Mouse (Mus musculus): ENCODE data around the gene Xpa.
A peak's percentile ranks its signal among the peaks of the same experiment; 100 is the strongest.

Xpa gene

DNA sequence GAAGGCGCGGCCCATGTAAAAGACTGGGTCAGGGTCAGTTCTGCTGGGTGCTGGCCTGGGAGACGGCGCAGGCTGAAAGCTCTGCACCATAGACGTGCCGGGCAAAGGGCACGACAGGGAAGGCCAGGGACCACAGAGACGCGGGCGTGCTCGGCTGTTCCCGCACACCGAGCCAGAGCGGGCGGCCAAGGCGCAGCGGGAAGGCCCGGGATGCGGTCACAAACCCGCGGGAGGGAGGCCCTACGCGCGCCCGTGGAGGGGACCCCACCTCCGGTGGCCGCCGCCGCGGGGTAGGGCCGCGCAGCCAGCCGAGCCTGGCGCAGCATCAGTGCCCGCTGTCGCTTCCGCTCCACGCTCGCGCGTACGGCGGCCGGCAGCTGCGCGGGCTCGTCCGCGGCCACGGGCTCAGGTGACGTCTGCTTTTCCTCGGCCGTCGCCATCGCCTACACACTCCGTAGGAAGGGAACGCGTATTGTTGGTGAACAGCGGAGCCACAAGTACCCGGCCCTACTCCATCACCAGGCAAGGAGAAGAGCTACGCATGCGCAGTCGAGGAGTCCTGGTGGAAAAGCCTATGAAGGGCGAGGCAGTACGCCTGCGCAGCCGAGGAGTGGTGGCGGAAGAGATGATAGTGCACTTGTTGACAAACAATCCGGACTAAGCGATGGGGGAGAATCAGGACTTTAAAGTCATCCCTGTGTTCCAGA is at the start of gene Xpa:
Xpa (minus strand) TSS at position 531 of the 707 bp plus-strand sequence.
- peak; percentile 99 for DNase-seq (ENCODE audit: low read depth, low spot score)

DNA sequence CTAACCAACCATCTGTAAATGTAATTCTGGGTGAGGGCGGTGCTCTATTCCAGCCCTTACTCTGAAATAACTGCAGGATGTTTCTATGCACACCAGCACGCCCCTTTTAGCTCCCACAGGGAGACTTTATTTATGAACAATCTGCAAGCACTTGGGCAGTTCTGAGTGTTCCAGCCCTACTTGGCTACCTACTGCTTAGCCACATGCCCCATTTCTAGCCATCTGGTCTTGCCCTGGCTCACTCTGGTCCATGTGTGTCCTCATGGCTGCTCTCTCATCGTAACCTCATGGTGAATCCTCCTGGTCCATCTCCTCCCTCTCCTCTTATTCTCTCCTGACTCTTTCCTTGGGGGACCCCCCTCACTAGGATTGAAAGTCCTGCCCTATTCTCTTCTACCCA is 39.8 kb upstream of the Xpa start:
- DNase-seq (ENCODE audit: low read depth, low spot score) = peak; percentile 95

DNA sequence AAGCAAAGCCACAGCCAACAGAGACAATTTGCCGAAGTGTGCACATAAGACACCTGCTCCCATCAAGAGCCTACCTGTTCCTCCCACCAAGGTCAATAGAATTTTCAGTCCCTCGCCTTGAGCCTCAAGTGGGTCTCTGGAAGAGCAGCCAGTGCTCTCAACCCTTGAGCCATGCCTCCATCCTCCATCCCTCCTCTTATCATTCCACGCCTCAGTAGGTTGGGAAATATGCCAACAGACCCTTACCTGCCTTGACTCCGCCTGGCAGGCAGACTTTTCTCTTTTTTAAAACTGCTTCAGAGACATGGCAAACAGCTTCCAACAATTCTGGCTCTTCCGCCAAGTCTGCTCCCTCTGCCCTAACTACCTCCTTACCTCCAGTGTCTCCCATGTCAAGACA is 38.6 kb upstream of the Xpa start:
- no peak for DNase-seq (ENCODE audit: low read depth, low spot score)

DNA sequence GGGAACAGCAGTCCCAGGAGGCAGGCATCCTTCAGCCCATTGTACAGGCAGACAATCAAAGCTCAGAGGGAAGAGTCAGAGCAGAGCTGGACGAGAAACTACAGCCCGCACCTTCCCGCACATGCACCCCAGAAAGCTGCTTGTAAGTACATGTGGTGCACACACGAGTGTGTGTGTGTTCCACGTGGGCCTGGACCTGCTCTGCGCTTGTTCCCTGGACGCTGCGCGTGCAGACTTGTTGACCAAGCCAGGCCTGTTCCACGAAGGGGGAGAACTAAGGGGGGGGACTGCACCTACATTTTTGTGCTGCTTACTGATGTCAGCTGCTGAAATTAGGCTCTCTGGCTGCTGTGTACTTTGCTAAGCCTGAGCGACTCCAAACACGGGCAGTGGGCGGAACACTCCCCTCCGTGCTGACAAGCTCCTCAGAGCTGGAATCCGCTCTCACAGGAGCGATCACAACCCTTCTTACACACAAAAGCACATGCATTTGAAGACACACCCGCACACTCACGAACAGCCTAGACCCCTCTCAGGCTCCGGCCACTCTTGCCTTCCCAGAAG is 30.9 kb upstream of the Xpa start:
- DNase-seq (ENCODE audit: low read depth, low spot score) = peak; percentile 46

DNA sequence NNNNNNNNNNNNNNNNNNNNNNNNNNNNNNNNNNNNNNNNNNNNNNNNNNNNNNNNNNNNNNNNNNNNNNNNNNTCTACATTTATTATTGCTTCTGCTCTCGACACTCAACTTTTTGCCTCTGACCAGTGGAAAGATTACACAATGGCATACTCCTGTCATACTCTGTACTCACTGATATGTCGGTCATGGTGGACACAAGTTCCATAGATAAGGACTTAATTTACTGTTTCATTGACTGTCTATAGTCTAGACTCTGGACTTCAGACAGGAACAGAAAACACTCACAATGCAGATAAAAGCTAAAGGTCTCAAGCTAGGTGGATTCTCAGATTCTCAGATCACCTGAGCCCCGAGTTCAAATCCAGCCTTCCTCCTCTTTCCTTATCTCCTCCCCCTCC is 25.0 kb upstream of the Xpa start:
- no peak for DNase-seq (ENCODE audit: low read depth, low spot score)

DNA sequence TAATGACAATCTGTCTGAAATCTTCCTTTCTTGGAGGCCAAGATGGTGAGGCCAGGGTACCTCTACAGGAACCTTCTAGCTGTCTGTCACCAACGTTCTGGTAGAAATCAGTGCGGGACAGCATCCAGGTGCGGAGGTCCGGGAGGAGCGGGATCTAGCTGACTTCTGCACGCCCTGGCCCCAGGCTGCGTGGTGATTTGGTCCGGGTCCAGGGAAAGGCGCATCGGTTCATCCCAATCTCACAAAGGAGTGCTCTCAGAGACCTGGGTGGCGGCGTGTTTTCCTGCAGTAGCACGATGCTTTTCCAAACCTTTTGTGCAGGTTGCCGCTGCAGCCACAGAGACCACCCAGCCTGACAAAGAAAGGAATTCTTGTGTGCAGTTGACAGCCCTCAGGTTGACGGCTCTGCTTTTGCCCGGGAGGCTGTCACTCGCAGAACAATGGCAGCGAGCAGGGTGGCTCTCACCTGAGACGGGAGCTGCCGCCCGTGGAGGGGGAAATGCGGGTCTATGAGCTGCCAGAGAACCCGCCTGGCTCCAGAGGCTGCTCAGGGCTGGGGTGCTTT is 6.5 kb upstream of the Xpa start:
- peak; percentile 31 for DNase-seq (ENCODE audit: low read depth, low spot score)

DNA sequence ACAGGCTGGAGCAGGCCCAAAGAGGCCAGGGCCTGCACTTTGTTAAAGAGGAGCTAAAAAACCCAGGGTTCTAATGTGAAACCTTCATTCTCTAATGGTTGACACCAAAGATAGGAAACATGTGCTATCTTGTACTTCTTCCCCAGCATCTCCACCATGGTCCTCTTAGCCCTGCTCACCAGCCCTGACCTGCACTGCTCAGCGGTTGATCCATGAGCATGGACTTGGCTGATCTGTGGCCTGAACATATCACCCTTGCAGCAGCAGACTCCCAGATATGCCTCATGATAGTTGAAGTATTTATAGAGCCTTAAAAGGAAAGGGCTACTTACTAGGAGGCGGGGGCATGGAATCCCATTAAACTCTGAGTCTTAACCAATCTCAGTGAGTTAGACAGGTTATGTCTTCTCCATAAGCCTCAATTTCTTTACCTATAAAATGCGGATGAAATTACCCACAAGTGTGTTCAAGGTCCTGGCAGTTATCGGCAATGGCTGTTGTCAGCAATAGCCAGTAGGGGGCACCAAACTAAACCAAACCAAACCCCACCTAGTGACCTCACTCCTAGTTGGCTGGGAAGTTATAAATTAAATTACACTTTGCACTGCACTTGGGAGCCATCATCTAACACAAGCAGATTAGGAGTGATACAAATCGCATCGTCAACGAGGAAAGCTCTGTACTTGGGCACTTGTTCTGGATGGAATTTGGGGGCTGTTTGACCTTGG is 5.9 kb upstream of the Xpa start:
- DNase-seq (ENCODE audit: low read depth, low spot score) = peak; percentile 91

DNA sequence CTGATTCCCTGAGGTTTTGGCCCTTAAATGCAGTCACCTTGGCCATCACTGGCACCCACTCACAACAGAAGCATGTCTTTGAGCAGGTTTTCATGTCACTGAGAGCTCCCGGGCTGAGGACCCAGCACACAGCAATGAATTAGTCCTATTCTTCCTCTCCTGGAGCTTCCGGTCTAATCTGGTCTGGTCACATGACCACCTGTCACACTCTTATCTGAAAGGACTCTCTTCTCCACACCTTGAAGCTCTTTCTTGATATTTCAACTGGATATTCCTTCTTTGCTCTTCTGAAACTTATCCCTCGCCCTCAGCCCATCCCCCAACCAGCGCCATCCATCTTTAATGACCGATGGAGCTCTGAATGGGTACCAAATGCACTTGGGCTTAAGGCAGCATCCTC is 2.0 kb upstream of the Xpa start:
- no peak for DNase-seq (ENCODE audit: low read depth, low spot score)

DNA sequence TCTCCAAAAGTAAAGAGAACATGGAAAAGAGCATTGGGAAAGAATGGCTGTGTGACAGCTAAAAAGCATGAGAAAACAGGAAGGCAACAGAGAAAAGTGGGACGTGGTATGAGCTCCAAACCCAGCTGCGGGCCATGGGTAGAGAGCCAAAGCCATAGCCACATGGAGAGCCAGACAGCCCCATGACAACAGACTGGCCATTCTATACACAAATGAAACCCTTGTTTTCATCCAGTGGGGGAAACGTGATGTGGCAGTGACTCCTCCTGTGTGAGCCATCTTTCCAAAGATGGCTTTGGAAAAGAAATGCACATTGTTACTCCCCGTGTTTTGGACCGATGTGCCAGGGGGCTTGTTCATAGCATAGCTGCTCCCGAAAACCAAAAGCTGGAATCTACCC is 402 bp upstream of the Xpa start:
- DNase-seq (ENCODE audit: low read depth, low spot score) = peak; percentile 88

DNA sequence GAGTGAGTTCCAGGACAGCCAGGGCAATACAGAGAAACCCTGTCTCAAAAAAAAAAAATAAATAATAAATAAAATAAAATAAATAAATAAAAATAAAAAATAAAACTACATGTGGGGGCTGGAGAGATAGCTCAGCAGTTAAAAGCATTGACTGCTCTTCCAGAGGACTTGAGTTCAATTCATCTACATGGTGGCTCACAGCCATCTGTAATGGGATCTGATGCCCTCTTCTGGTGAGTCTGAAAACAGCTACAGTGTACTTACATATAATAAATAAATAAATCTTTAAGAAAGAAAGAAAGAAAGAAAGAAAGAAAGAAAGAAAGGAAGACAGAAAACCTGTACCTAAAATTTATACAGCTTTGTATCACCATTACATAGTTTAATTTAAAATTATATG is 4.1 kb downstream of the Xpa start:
- DNase-seq (ENCODE audit: low read depth, low spot score) = peak; percentile 46

DNA sequence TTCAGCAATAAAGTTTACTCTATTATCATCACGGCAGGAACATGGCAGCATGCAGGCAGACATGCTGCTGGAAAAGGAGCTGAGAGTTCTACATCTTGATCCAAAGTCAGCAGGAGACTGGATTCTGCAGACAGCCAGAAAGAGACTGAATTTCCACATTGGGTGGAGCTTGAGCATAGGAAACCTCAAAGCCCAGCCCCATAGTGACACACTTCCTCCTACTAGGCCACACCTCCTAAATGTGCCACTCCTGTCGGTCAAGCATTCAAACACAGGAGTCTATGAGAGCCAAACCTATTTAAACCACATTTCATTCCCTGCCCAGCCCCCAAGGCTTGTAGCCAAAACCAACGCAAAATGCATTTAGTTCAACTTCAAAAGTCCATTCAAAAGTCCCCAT is 9.6 kb downstream of the Xpa start:
- peak; percentile 31 for DNase-seq (ENCODE audit: low read depth, low spot score)

DNA sequence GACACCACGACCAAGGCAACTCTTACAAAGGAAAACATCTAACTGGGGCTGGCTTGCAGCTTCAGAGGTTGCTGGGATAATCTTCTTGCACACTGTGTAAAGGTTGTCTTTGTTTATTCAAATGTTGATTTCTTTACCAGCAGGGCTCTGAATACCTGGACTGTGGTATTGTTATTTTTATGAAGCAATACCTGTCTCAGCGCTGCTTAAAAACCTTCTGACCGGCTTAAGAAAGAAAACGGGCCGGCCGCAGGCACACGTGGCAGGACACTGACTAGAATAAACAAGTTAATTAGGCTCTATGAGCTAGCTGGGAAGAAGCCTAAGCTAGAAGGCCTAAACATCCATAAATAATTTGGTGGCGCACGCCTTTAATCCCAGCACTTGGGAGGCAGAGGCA is 10.2 kb downstream of the Xpa start:
- DNase-seq (ENCODE audit: low read depth, low spot score) = no peak

DNA sequence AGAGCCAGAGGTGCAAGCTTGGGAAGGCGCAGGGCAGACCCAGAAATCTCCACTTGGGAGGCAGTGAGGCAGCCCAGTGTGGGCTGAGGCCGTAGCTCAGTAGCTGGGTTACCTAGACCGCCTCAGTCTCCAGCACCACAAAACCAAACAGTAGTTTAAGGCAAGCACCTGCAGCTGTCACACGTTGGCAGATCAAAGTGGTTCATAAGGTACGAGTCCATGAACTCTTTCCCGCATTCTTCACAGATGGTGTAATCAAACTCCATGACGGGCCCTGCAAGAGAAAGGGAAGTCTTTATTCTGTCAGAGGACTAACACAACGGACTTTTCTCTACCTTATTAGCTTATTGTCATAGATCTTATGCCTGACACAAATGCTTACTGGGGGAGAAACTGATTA is 10.7 kb downstream of the Xpa start:
- DNase-seq (ENCODE audit: low read depth, low spot score) = no peak

DNA sequence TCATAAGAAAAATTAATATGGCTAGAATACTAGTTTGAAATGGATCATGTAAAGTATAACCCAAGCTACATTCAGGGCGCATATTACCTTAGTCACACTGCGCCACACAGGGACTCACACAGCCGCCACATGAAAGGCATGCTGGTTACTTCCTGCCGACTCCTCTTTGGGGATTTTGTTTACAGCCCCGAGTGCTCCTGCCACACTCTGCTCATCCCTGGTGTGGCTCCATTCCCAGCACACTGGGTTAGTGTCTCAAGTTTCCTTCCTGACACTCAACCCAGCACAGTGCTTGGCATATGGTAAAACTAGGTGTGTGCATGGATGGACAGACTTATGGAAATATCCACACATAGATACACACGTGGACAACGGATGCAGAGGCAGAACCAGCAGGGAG is 13.9 kb downstream of the Xpa start:
- no peak for DNase-seq (ENCODE audit: low read depth, low spot score)

DNA sequence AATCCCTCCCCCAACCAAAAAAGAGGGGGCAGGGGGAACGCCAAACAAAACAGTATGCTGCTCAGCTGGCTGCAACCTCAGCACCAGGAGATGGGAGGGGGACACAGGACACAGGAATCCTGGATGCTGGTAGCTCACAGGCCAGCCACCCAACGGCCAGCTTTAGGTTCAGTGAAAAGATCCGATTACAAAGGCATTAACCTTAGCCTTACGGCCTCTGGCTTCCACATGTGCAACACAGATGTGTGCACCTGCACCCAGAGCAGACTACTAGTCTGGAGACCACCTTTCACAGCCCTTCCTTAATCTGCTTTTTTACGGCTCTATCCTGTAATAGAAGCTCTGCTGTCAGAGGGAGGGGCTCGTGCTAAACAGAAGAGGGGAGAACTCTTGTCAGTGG is 14.9 kb downstream of the Xpa start:
- no peak for DNase-seq (ENCODE audit: low read depth, low spot score)

DNA sequence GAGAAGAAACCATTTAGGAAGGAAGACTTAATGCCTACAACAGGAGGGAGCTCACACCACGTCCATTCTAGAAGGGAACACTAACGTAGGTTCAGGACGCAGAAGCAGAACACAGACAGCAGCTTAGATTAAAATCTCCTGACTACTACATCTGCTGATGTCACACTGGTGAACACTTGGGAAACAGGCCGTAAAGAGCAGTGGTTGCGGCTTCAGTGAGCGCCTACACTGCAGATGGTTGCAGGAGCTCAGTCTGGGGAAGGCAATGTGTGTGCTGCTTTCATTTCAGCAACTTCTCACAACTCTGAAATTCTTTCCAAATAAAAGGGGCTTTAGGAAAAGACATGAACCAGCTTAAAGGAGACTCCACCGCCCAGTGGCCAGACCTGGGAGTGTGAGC is 18.6 kb downstream of the Xpa start:
- peak; percentile 52 for DNase-seq (ENCODE audit: low read depth, low spot score)

DNA sequence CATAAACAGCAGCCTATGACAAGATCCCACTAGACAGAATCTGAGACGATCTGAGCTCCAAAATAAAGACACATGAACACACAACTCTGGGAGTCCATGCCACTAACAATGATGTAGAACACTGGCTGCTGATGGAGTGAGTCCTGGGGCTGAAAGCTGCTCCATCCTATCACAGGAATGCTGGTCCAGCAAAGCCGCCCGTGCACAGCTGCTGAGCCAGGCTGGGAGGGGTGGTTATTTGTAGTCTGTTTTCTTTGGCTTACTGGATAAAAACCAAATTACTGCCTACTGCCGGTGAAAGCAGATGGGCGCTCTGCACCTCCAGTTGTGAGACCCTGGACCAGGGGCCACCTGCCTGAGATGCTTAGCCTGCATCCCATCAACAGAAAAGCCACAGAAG is 19.1 kb downstream of the Xpa start:
- DNase-seq (ENCODE audit: low read depth, low spot score) = peak; percentile 45

DNA sequence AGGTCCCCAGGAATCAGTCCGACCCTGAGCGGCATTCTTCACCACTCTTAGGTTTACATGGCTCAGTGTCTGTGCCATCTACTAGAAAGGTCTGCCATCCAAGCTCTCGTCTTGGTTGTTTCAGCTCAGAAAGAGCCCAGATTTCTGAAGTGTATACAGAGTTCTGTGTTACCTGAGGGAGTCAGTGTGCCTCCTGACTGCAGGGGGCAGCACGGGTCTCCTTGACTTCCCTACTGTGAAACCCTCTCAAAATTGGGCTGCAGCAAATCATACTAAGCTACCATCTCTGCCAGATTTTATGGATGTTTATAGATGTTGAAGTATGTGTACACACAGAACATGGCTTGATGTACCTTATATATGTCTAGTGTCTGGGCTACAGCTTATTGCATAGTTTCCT is 19.8 kb downstream of the Xpa start:
- DNase-seq (ENCODE audit: low read depth, low spot score) = peak; percentile 19

DNA sequence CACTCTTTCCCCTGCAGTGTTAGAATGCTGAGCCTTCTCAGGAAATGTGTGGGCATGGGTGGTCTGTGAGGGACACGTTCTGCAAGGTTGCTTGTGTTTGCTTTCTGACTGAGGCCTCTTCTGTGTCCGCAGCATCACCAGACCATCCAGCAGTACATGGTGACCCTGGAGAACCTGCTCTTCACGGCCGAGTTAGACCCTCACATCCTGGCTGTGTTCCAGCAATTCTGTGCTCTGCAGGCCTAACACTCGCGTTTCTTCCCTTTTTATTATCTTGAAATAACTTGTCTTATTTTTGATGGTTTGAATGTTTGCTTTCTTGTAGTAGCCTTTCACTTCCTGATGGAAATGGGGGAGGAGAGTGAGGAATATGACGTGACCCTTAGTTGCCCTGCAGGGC is 24.4 kb downstream of the Xpa start:
- no peak for DNase-seq (ENCODE audit: low read depth, low spot score)

DNA sequence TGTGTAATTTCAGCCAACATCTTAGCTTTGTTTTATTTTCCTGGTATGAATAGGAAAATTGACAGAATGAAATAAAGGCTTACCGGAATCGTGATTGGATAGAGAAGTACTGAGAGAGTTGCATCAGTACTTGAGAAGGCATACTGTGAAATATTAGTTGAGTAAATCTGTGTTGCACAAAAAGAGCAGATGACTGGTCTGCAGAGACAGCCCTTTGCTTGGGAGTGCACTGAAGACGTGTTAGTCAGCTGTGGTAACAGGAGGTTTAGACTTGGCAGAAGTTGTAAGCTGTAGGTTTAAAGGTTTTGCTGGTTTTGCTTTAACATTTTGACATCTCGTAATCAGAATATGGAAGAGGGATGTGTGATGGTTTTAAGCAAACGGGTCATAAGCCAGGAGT is 30.3 kb downstream of the Xpa start:
- DNase-seq (ENCODE audit: low read depth, low spot score) = no peak

DNA sequence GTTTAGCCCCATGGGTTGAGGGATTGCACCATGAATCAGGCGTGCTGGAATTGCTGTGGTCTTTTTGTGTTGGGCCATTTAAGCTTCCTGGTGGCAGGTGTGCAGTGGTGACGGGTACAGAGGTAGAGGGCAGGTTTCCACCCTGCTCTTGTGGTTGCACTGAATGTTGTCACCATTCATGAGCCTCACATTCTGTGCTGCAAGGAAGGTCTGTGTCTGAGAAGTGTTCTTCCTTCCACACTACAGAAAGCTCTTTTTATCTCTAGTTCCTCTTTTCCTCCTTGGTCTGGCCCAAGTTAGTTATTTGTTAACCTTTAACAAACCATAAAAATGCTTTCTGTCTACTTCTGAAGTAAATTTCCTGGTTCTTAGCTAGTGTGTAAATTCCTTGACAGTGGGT is 32.1 kb downstream of the Xpa start:
- DNase-seq (ENCODE audit: low read depth, low spot score) = no peak

DNA sequence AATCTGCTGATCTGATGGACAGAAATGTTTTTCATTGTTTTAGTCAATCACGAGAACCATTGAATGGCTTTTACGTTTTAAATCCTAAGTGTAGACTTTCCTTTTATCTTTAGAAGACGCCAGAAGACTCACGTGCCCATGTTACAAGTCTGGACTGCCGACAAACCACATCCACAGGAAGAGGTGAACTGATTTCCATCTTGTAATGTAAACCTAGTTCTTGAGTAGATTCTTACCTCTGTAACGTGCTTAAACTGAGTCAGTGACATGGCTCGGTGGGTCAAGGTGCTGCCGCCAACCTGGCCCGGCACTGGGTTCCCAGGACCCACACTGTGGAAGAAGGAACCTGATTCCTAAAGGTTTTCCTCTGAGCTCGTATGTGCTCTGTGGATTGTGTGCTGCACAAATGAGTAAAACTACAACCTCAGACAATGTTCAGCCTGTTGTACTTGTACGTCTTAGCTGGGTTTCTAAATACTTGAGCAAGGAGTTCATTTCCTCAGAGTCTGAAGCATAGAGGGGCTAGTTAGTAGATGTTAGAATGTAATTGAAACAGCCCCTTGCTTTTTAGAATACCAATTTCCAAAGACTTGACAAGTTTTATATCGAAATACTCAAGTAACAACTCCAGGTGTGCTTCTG is 44.1 kb downstream of the Xpa start:
- no peak for DNase-seq (ENCODE audit: low read depth, low spot score)

Data from brain, adult 2 months (tissue).